Mouse (Mus musculus) retina, postnatal 1 day (tissue): ENCODE results near the gene Zbtb42.
A peak's percentile ranks its signal among the peaks of the same experiment; 100 is the strongest.

ENCODE experiments used
- DNase-seq: peaks from one replicate; pipeline ENCODE4 v3.0.0-alpha.2; 2012

The Zbtb42 gene

GRCm38 (mm10) chr12:112693185-112694126 lies 14.8 kb downstream of the Zbtb42 start:
- peak; percentile 97 for DNase-seq

- no peak for DNase-seq
Observed at GRCm38 (mm10) chr12:112694127-112694475, 15.5 kb downstream of the Zbtb42 start.

GRCm38 (mm10) chr12:112696806-112697425 lies 18.3 kb downstream of the Zbtb42 start:
- no peak for DNase-seq

DNA sequence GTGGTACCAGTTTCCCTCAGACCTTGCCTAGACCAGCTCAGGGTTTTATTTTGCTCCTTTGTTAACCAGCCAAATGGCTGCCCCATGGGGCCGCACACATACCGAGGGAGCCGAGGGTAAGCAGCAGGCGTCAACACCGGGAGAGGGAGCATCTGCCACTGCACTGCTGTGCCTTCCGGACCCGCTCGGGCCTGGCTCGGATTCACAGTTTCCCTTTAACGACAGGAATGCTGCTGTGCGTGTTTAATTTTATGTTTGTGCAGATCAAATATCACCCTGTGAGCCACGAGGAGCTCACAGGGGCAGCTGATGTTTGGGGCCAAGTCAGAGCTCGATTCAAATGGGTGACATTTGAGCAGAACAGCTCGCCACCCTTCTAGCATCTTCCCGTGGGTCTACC lies 21.9 kb downstream of the Zbtb42 start:
- DNase-seq = no peak

- DNase-seq = no peak
Observed at GRCm38 (mm10) chr12:112702374-112703320, 24.0 kb downstream of the Zbtb42 start.

DNA sequence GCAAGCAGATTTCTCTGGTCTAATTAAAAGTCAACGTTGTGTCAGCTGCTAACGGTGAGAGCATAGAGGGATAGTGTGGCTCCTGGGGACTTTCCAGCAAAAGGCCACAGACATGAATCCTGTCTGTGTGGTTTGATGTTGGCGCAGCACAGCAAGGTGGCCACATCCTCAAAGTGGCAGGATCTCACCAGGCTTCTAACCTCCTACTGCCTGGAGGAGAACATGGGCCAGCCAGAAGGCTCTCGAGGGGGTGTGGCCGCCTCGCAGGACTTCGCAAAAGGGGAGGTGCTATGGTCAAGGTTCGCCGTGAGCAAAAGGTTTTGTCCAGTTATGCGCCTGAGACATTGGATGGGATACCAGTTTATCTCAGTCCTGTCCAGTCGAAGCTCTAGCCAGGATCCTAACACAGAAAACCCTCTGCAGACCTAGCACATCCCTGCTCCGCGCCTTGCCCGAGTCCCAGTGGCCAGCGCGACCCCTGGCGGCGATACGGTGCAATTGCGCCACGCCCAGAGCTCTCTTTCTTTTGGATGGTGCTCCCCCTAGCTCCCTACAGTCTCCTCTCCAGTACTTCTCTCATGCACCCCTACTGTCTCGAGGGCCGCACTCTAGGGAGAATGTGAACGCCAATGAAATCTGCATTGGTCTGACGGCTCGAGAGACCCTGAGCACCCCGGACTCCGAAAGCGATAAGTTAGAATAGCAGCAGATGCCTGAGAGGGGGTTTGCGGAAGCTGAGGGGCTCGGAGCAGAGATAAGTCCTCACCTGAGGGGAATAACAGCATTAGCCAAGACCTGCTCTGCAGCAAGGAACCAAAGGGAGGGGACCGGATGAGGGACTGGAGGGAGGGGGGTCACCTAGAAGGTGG lies 28.3 kb downstream of the Zbtb42 start:
- peak; percentile 89 for DNase-seq

DNA sequence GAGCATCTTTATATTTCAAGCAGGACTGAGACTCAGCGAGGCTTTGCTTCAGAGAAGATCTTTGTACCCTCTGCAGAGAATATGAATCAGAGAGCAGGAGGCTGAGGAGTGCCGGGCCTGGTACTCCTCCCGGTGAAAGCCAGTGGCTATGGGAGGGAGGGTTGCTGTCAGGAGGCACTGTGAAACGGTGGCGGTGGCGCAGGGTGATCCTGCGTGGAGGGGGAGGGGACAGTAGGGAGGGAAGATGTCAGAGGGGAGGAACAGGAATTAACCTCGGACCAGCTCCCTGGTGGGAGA lies 28.9 kb downstream of the Zbtb42 start:
- no peak for DNase-seq

- no peak for DNase-seq
Observed at GRCm38 (mm10) chr12:112713984-112714383, 35.4 kb downstream of the Zbtb42 start.

- peak; percentile 74 for DNase-seq
Observed at GRCm38 (mm10) chr12:112717140-112717539, 38.5 kb downstream of the Zbtb42 start.

DNA sequence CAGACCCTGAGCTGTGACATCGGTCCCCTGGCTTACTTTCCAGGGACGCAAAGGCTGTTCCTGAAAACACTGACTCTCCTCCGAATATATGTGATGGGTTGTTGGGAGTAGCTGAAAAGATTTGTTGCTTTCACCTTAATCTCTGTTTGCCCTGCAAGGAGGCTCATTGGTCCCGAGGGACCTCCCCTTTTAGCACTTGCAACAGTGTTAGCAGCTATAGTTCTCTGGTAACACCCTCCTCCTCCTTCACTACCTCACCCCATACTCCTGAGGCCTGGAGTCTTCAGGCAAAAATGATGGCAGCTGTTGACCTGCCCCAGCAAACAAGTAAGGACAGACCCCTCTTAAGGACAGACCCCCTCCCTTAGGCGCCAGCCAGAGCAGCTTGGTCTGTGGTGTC lies 40.4 kb downstream of the Zbtb42 start:
- no peak for DNase-seq

DNA sequence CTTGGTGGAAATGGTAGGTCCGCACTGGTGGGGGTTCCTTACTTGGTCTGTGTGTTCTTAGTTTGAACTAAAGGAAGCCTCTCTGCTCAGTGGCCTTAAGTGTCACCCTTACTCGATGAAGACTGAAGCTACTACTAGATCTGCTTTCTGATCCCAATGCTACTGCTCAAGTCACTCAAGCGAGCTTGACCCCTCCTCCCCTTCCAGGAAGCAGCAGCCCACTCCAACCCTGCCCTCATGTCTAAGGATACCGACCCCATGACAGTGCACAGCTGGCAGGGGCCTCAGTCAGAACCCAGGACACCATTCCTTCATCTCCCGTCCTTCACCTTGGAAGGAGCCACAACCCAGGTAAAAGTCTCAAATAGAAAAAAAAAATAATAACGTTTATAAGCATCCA lies 41.6 kb downstream of the Zbtb42 start, which contains the start of gene Cep170b:
Cep170b (plus strand) TSS at position 240 of the 400 bp plus-strand sequence.
- DNase-seq = no peak

GRCm38 (mm10) chr12:112720890-112721423 lies 42.3 kb downstream of the Zbtb42 start:
- DNase-seq = no peak

DNA sequence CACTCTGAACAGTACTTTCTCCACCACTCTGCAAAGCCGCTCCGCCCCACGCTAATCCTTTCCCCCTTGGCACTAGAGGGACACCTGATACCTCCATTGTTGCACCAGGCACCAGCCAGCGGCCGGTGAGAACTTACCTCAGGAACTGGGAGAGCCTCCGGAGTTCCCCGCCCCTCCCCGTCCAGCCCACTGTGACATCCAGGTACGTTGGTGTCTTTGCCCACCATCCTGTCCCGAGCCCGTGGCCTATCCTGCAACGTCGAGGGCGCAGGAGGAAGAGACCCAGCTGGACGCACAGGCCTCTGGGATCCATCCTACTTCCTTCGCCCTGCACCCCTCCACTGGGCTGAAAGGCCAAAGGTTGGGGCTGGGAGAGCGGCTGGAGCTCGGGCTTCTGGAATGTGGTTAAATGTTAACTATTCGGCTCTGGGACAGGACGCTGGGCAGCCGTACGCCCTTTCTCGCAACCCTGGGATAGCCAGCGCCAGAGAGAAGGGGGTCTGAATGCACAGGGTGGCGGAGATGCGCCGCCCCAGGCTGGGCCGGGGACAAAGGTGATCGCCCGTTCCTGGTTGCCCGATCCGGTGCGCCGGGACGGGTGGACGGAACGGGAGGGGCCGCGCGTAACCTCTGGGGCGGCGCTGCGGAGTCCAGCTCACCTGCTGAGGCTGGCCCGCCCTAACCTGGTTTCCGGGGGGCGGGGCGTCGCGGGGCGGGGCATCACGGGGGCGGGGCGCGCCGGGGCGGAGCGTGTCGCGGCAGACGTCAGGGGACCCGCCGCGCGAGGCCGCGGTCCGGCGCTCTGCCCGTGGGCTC lies 43.0 kb downstream of the Zbtb42 start:
- peak; percentile 66 for DNase-seq

- DNase-seq = peak; percentile 55
Observed at GRCm38 (mm10) chr12:112722240-112723027, 43.8 kb downstream of the Zbtb42 start.

DNA sequence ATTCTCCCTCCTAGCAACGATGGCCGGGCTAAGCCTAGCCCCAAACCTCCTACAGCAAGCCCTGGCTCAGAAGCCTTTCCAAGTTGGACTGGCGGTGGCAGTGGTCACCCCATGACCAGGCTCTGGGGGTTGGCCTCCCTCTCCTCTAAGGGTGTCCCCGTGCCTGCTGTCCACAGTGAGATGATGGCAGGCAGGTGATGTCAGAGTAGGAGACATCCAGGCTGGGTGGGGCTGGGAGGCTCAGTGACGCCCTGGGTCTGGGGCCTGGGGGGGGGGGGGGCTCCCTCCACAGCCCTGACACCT lies 44.4 kb downstream of the Zbtb42 start:
- no peak for DNase-seq

DNA sequence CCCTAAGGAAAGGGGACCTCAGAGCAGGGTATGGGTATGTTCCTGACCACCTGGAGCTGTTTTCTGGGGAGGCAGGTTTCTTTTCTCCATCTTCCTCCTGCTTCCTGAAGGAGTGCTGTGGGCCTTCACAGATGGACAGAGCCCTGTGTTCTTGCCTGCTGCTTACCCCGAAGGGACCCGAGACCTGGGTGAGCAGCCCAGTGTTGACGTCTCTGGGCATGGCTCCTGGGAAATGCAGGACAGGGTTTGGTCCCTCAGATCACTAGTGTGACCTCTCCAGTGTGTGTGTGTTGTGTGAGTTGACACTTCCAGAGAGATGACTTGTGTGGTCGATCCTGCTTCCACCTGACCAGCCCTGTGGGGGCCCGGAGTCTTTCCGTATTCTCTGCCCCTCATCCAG lies 44.8 kb downstream of the Zbtb42 start:
- no peak for DNase-seq

- peak; percentile 81 for DNase-seq
Observed at GRCm38 (mm10) chr12:112724077-112724805, 45.6 kb downstream of the Zbtb42 start.

DNA sequence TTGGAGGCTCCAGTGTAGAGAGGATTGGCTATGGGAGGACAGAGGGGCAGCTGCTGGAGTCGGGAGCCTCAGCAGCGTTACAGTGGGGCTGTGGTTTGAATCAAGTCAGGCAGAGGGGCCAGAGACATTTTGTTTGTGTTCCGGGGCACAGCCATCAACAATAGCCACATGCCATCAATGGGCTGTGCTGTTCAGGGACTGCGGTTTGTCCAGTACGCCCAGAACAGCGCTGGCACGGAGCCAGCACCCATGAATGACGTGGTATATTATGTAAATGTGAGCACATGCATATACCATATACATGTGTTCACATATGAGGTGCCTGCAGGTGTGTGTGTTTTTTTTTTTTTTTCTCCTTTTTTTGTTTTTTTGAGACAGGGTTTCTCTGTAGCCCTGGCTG lies 49.2 kb downstream of the Zbtb42 start:
- no peak for DNase-seq

DNA sequence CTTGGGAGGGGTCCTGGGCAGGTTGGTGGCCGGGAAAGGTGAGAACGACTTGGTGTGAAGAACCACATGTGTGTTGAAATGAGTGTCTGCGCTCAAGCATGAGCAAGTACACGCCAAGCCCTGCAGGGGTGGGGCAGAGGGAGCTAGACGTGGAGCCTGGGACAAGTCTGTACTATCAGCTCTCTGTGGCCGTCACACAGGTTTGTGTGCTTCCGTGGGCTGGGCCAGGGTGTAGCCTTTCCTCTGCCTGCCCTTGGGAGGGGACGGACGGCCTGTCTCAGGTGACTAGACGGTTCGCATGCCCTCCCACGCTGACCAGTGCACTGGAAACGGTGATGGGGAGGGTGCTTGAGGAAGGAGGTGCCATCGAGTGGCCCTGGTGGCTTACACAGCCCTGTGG lies 52.2 kb downstream of the Zbtb42 start:
- DNase-seq = no peak
